Comparison of ENCODE assay signal across 10 mouse cellular contexts in the genomic region with DNA sequence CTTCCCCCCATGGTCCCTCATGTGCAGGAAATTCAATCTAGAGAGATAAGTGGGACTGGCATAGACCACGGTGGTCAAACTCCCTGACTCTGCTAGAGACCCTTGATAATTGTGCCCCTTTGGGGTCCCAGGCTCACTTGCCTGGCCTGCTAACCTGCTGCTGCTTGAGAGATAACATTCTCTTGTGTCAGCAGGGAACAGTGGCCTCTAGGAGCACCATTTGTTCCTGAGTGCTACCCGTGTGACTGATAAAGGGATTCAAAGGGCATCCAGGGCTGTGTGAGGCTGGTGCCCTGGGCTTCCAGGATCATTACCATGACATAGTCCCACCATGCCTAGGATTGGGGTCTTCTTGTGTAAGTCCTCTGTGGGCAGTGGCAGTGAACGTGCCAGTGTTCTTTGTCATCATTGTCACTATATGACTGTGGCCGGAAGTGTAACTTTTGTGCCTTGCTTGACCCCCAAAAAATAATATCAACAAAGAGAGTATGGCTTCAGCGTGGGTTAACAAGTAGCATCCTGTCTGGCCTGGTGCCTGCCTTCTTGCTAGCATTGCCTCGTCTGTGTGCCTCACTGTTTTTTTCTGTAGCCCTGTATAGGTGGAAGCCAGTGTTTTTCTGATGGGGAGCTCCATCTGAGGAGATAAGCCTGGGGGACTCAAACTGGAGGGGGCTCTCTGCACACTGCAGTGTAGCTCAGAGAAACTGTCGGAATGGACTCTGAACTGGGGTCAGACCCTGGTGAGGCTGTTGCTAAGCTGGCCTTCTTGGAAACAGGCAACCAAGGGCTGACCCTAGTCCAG. TPM values are rescaled to one million over a fixed set of nuclear protein-coding genes. Genes with fewer than 3 reads are reported as not detected.
DNase-seq lines count a peak whose midpoint lies in the region; ATAC-seq and TF ChIP-seq lines count a peak whose summit lies in the region.
"Had no signal": no experiment of that assay in that cellular context is flagged by ENCODE, and none has a peak within 500 bp of the region (broad histone marks: within the 10 kb centered on the region; RNA-seq: fewer than 3 reads in every experiment).

No protein-coding gene starts in this region.

- TF ChIP-seq CTCF in bone marrow, adult 2 months (IDR thresholded peaks at IDR 0.05; ENCODE audit: control insufficient read depth, insufficient read depth, low read length) = no peak
- TF ChIP-seq CTCF in forebrain, postnatal 0 days (IDR thresholded peaks at IDR 0.05; ENCODE audit: low read depth) = no peak

- intact Hi-C loops in heart, postnatal 25 days (cut with DNase I) = no loop called here
- intact Hi-C loops in heart, postnatal 10 days (cut with DNase I) = no loop called here

- H3K36me3 ChIP-seq in heart, embryonic 12.5 days = peaks cover 54% of the 10 kb centered on the region
- H3K36me3 ChIP-seq in forebrain, postnatal 0 days (ENCODE audit: insufficient read depth) = peaks cover 42% of the 10 kb centered on the region
- peaks cover 11% of the 10 kb centered on the region for H3K36me3 ChIP-seq in hindbrain, embryonic 16.5 days (ENCODE audit: control insufficient read depth, insufficient read depth, low read length)

- H3K27ac ChIP-seq in heart, embryonic 12.5 days (ENCODE audit: poor library complexity, severe bottlenecking) = peak overlapping the region; percentile 92
- H3K27ac ChIP-seq in bone marrow, adult 2 months (ENCODE audit: control insufficient read depth, insufficient read depth, low read depth, low read length, poor library complexity) = peak overlapping the region; percentile 5
- no peak overlapping the region for H3K27ac ChIP-seq in forebrain, postnatal 0 days (ENCODE audit: low read depth, low read length)
- no peak overlapping the region for H3K27ac ChIP-seq in hindbrain, embryonic 16.5 days (ENCODE audit: low read depth, low read length)

- no peaks in the 10 kb centered on the region for H3K9me3 ChIP-seq in heart, embryonic 12.5 days (replicated peaks)
- H3K9me3 ChIP-seq in forebrain, postnatal 0 days (ENCODE audit: low read length) = no peaks in the 10 kb centered on the region
- H3K9me3 ChIP-seq in hindbrain, embryonic 16.5 days (ENCODE audit: control insufficient read depth, low read length) = no peaks in the 10 kb centered on the region
- H3K9me3 ChIP-seq: embryonic facial prominence, embryonic 12.5 days had no signal

- peaks cover 88% of the 10 kb centered on the region for H3K4me1 ChIP-seq in heart, embryonic 12.5 days (replicated peaks)
- no peaks in the 10 kb centered on the region; the same call in 1 of the 2 replicates for H3K4me1 ChIP-seq in bone marrow, adult 2 months (ENCODE audit: control insufficient read depth, insufficient read depth, low read length)
- no peaks in the 10 kb centered on the region for H3K4me1 ChIP-seq in forebrain, postnatal 0 days (ENCODE audit: insufficient read depth)
- peaks cover 12% of the 10 kb centered on the region; the same call in 1 of the 2 replicates for H3K4me1 ChIP-seq in hindbrain, embryonic 16.5 days (ENCODE audit: control insufficient read depth, insufficient read depth, low read depth, low read length)

- peak; percentile 64 for ATAC-seq in heart, embryonic 12.5 days (ENCODE audit: insufficient number of reproducible peaks, low FRiP score)
- no peak for ATAC-seq in forebrain, postnatal 0 days
- no peak for ATAC-seq in hindbrain, embryonic 16.5 days

- H3K27me3 ChIP-seq in heart, embryonic 12.5 days (replicated peaks) = no peaks in the 10 kb centered on the region
- no peaks in the 10 kb centered on the region for H3K27me3 ChIP-seq in forebrain, postnatal 0 days (ENCODE audit: insufficient read depth, low read length)
- no peaks in the 10 kb centered on the region for H3K27me3 ChIP-seq in hindbrain, embryonic 16.5 days (replicated peaks; ENCODE audit: control insufficient read depth, insufficient read depth, low read length)
- H3K27me3 ChIP-seq: embryonic facial prominence, embryonic 12.5 days had no signal

- no peak for TF ChIP-seq POLR2A in bone marrow, adult 2 months (IDR thresholded peaks at IDR 0.05; ENCODE audit: borderline replicate concordance, control insufficient read depth, low read depth, low read length)

- 23% methylated on average over 7 of the region's 7 CpGs for WGBS in heart, embryonic 12.5 days
- WGBS in bone marrow, adult 2 months = 66% methylated on average over 7 of the region's 7 CpGs
- 83% methylated on average over 7 of the region's 7 CpGs for WGBS in forebrain, postnatal 0 days
- WGBS in hindbrain, embryonic 16.5 days = 82% methylated on average over 7 of the region's 7 CpGs

- peak overlapping the region; percentile 9; the same call in 1 of the 2 replicates for H3K4me3 ChIP-seq in heart, embryonic 12.5 days
- H3K4me3 ChIP-seq in bone marrow, adult 2 months (replicated peaks; ENCODE audit: control insufficient read depth, low read depth, low read length) = no peak overlapping the region
- H3K4me3 ChIP-seq in forebrain, postnatal 0 days (ENCODE audit: low read depth, low read length) = no peak overlapping the region
- H3K4me3 ChIP-seq in hindbrain, embryonic 16.5 days (ENCODE audit: low read length) = no peak overlapping the region
- H3K4me3 ChIP-seq: embryonic facial prominence, embryonic 12.5 days had no signal

- H3K4me2 ChIP-seq in heart, embryonic 12.5 days = peak overlapping the region; percentile 54
- H3K4me2 ChIP-seq in forebrain, postnatal 0 days (ENCODE audit: low read depth) = no peak overlapping the region
- H3K4me2 ChIP-seq in hindbrain, embryonic 16.5 days (ENCODE audit: low read length) = no peak overlapping the region
- H3K4me2 ChIP-seq: embryonic facial prominence, embryonic 12.5 days had no signal

- DNase-seq in heart, postnatal 25 days (ENCODE audit: low spot score) = no peak
- peak; percentile 45 to 54 for DNase-seq in heart, postnatal 10 days
- peak; percentile 71 for DNase-seq in lung, postnatal 10 days
- no peak for DNase-seq in forebrain, postnatal 0 days
- no peak for DNase-seq in adrenal gland, postnatal 25 days
- DNase-seq: adrenal gland, postnatal 36 days had no signal

- H3K9ac ChIP-seq in heart, embryonic 12.5 days = peak overlapping the region; percentile 50
- H3K9ac ChIP-seq in forebrain, postnatal 0 days = no peak overlapping the region
- no peak overlapping the region for H3K9ac ChIP-seq in hindbrain, embryonic 16.5 days (ENCODE audit: low read depth, low read length)

RNA-seq across cellular contexts. Expression of gene Ehd1, which starts 9.3 kb away (rescaled TPM):
- polyA plus RNA-seq in heart, embryonic 12.5 days (2016; fragmentation: Nextera tagmentation; extraction: Ambion mirVana) = 87.0 and 88.7 TPM in 2 replicates
- total RNA-seq in heart, postnatal 25 days (2021) = 100 to 1,000 TPM; 119 to 139 TPM
- 40.0 and 63.1 TPM in 2 replicates for polyA plus RNA-seq in bone marrow, adult 2 months (2011; ENCODE audit: insufficient read depth, insufficient read length, low replicate concordance, missing spikeins)
- 100 to 1,000 TPM; 129 to 181 TPM for total RNA-seq in heart, postnatal 10 days (2021)
- total RNA-seq in forebrain, postnatal 0 days (2014; rRNA removed) = 91.9 and 120 TPM in 2 replicates
- polyA plus RNA-seq in forebrain, postnatal 0 days (2015; fragmentation: Nextera tagmentation; extraction: Ambion mirVana) = 69.9 and 75.4 TPM in 2 replicates
- polyA plus RNA-seq in hindbrain, embryonic 16.5 days (2015; fragmentation: Nextera tagmentation; extraction: Ambion mirVana) = 105 and 113 TPM in 2 replicates
- 101 and 126 TPM in 2 replicates for total RNA-seq in adrenal gland, postnatal 25 days (2021)

RNA-seq across cellular contexts. Expression of gene Cdc42bpg, which starts 20.4 kb away (rescaled TPM):
- polyA plus RNA-seq in heart, embryonic 12.5 days (2016; fragmentation: Nextera tagmentation; extraction: Ambion mirVana) = 0.34 and 0.44 TPM in 2 replicates
- total RNA-seq in heart, postnatal 25 days (2021) = 10 to 100 TPM in 1 of 2 experiments, 1 to 10 TPM in 1; 9.4 to 12.0 TPM
- polyA plus RNA-seq in bone marrow, adult 2 months (2011; ENCODE audit: insufficient read depth, insufficient read length, low replicate concordance, missing spikeins) = 7.2 and 13.6 TPM in 2 replicates
- 1 to 10 TPM; 9.6 to 9.9 TPM for total RNA-seq in heart, postnatal 10 days (2021)
- total RNA-seq in forebrain, postnatal 0 days (2014; rRNA removed) = 3.1 and 4.7 TPM in 2 replicates
- polyA plus RNA-seq in forebrain, postnatal 0 days (2015; fragmentation: Nextera tagmentation; extraction: Ambion mirVana) = 0.11 and 0.23 TPM in 2 replicates
- 0.26 and 0.31 TPM in 2 replicates for polyA plus RNA-seq in hindbrain, embryonic 16.5 days (2015; fragmentation: Nextera tagmentation; extraction: Ambion mirVana)
- total RNA-seq in adrenal gland, postnatal 25 days (2021) = 22.8 and 34.2 TPM in 2 replicates

RNA-seq across cellular contexts. Expression of gene Atg2a, which starts 44.4 kb away (rescaled TPM):
- 10.9 and 13.0 TPM in 2 replicates for polyA plus RNA-seq in heart, embryonic 12.5 days (2016; fragmentation: Nextera tagmentation; extraction: Ambion mirVana)
- 10 to 100 TPM; 22.0 to 22.2 TPM for total RNA-seq in heart, postnatal 25 days (2021)
- polyA plus RNA-seq in bone marrow, adult 2 months (2011; ENCODE audit: insufficient read depth, insufficient read length, low replicate concordance, missing spikeins) = 17.0 and 36.4 TPM in 2 replicates
- total RNA-seq in heart, postnatal 10 days (2021) = 10 to 100 TPM; 17.7 to 19.0 TPM
- total RNA-seq in forebrain, postnatal 0 days (2014; rRNA removed) = 21.0 and 26.7 TPM in 2 replicates
- 5.9 and 7.6 TPM in 2 replicates for polyA plus RNA-seq in forebrain, postnatal 0 days (2015; fragmentation: Nextera tagmentation; extraction: Ambion mirVana)
- 11.7 and 16.7 TPM in 2 replicates for polyA plus RNA-seq in hindbrain, embryonic 16.5 days (2015; fragmentation: Nextera tagmentation; extraction: Ambion mirVana)
- total RNA-seq in adrenal gland, postnatal 25 days (2021) = 33.8 and 47.0 TPM in 2 replicates

RNA-seq across cellular contexts. Expression of gene Men1, which starts 48.9 kb away (rescaled TPM):
- 48.7 and 52.1 TPM in 2 replicates for polyA plus RNA-seq in heart, embryonic 12.5 days (2016; fragmentation: Nextera tagmentation; extraction: Ambion mirVana)
- 10 to 100 TPM; 12.4 to 14.5 TPM for total RNA-seq in heart, postnatal 25 days (2021)
- 17.7 and 33.1 TPM in 2 replicates for polyA plus RNA-seq in bone marrow, adult 2 months (2011; ENCODE audit: insufficient read depth, insufficient read length, low replicate concordance, missing spikeins)
- 10 to 100 TPM; 18.6 to 21.8 TPM for total RNA-seq in heart, postnatal 10 days (2021)
- 60.5 and 64.3 TPM in 2 replicates for total RNA-seq in forebrain, postnatal 0 days (2014; rRNA removed)
- polyA plus RNA-seq in forebrain, postnatal 0 days (2015; fragmentation: Nextera tagmentation; extraction: Ambion mirVana) = 58.3 and 60.9 TPM in 2 replicates
- 68.4 and 85.0 TPM in 2 replicates for polyA plus RNA-seq in hindbrain, embryonic 16.5 days (2015; fragmentation: Nextera tagmentation; extraction: Ambion mirVana)
- total RNA-seq in adrenal gland, postnatal 25 days (2021) = 60.1 and 69.7 TPM in 2 replicates

RNA-seq across cellular contexts. Expression of gene Ppp2r5b, which starts 50.2 kb away (rescaled TPM):
- 29.8 and 31.0 TPM in 2 replicates for polyA plus RNA-seq in heart, embryonic 12.5 days (2016; fragmentation: Nextera tagmentation; extraction: Ambion mirVana)
- total RNA-seq in heart, postnatal 25 days (2021) = 10 to 100 TPM; 33.6 to 38.0 TPM
- 21.0 and 43.9 TPM in 2 replicates for polyA plus RNA-seq in bone marrow, adult 2 months (2011; ENCODE audit: insufficient read depth, insufficient read length, low replicate concordance, missing spikeins)
- 10 to 100 TPM; 30.7 to 31.7 TPM for total RNA-seq in heart, postnatal 10 days (2021)
- 196 and 203 TPM in 2 replicates for total RNA-seq in forebrain, postnatal 0 days (2014; rRNA removed)
- 144 and 159 TPM in 2 replicates for polyA plus RNA-seq in forebrain, postnatal 0 days (2015; fragmentation: Nextera tagmentation; extraction: Ambion mirVana)
- 161 and 167 TPM in 2 replicates for polyA plus RNA-seq in hindbrain, embryonic 16.5 days (2015; fragmentation: Nextera tagmentation; extraction: Ambion mirVana)
- total RNA-seq in adrenal gland, postnatal 25 days (2021) = 95.5 and 103 TPM in 2 replicates

Comparison
In these comparisons a context has a peak if more than half of its experiments do, and no peak if none do; other contexts are left out.
1. DNase-seq: peak in heart, postnatal 10 days (2 of 2) and lung, postnatal 10 days (single experiment); none in heart, postnatal 25 days (single experiment), forebrain, postnatal 0 days (single experiment) and adrenal gland, postnatal 25 days (single experiment).
2. H3K27ac ChIP-seq: peak in heart, embryonic 12.5 days (single experiment) and bone marrow, adult 2 months (single experiment); none in forebrain, postnatal 0 days (single experiment) and hindbrain, embryonic 16.5 days (single experiment).